Mouse (Mus musculus) stomach, adult 2 months (tissue): ENCODE data around the gene Olfr1019. TPM values are rescaled to one million over a fixed set of nuclear protein-coding genes. Genes with fewer than 3 reads are reported as not detected.

Experiments used
- polyA plus RNA-seq: library from polyadenylated mRNA; depleted of rRNA; stranded (reverse); fragments of >200 nt; gene quantifications from 2 replicates; pipeline ENCODE4 v1.2.3, GENCODE M21; 2012; rRNA removed

The Olfr1019 gene
- polyA plus RNA-seq: not detected in 2 replicates

GRCm38 (mm10) chr2:85845383-85845782 lies at the start of gene Olfr1019:
TSS of gene Olfr1019 (minus strand) at chr2:85845483.

GRCm38 (mm10) chr2:85885340-85885739 lies 40.1 kb upstream of the Olfr1019 start, which contains the start of gene Olfr1023:
TSS of gene Olfr1023 (plus strand) at chr2:85885640.

GRCm38 (mm10) chr2:85868294-85868693 lies 23.0 kb upstream of the Olfr1019 start, which contains the start of gene Olfr1022:
TSS of gene Olfr1022 (plus strand) at chr2:85868594.

GRCm38 (mm10) chr2:85846730-85847129 lies 1.4 kb upstream of the Olfr1019 start, which contains the start of gene Olfr1020:
TSS of gene Olfr1020 (plus strand) at chr2:85847030.

GRCm38 (mm10) chr2:85818179-85818578 lies 27.1 kb downstream of the Olfr1019 start, which contains the start of gene Olfr1018:
TSS of gene Olfr1018 (plus strand) at chr2:85818479.

GRCm38 (mm10) chr2:85802444-85802843 lies 42.8 kb downstream of the Olfr1019 start, which contains the start of gene Olfr1016:
TSS of gene Olfr1016 (minus strand) at chr2:85802544.

Other genes starting within 250 kb of the Olfr1019 start
- gene Olfr1000, start 233.6 kb downstream of the Olfr1019 start, polyA plus RNA-seq: not detected in 2 replicates
- not detected in 2 replicates for gene Olfr1002, start 194.8 kb downstream of the Olfr1019 start, polyA plus RNA-seq
- gene Olfr154, start 181.0 kb downstream of the Olfr1019 start, polyA plus RNA-seq: not detected in 2 replicates
- not detected in 2 replicates for gene Olfr1006, start 166.7 kb downstream of the Olfr1019 start, polyA plus RNA-seq
- not detected in 2 replicates for gene Olfr1008, start 156.1 kb downstream of the Olfr1019 start, polyA plus RNA-seq
- not detected in 2 replicates for gene Olfr1009, start 130.1 kb downstream of the Olfr1019 start, polyA plus RNA-seq
- gene Olfr1012, start 82.7 kb downstream of the Olfr1019 start, polyA plus RNA-seq: not detected in 2 replicates
- not detected in 2 replicates for gene Olfr1013, start 78.4 kb downstream of the Olfr1019 start, polyA plus RNA-seq
- not detected in 2 replicates for gene Olfr1014, start 72.8 kb downstream of the Olfr1019 start, polyA plus RNA-seq
- gene Olfr1015, start 63.5 kb downstream of the Olfr1019 start, polyA plus RNA-seq: not detected in 2 replicates
- gene Olfr1016, start 42.9 kb downstream of the Olfr1019 start, polyA plus RNA-seq: not detected in 2 replicates
- gene Olfr1018, start 27.0 kb downstream of the Olfr1019 start, polyA plus RNA-seq: not detected in 2 replicates
- gene Olfr1020, start 1.5 kb upstream of the Olfr1019 start, polyA plus RNA-seq: not detected in 2 replicates
- not detected in 2 replicates for gene Olfr1022, start 23.1 kb upstream of the Olfr1019 start, polyA plus RNA-seq
- not detected in 2 replicates for gene Olfr1023, start 40.2 kb upstream of the Olfr1019 start, polyA plus RNA-seq
- not detected in 2 replicates for gene Olfr1024, start 59.6 kb upstream of the Olfr1019 start, polyA plus RNA-seq
- not detected in 2 replicates for gene Olfr1025-ps1, start 69.7 kb upstream of the Olfr1019 start, polyA plus RNA-seq
- not detected in 2 replicates for gene Olfr1026, start 76.1 kb upstream of the Olfr1019 start, polyA plus RNA-seq
- not detected in 2 replicates for gene Olfr1028, start 105.0 kb upstream of the Olfr1019 start, polyA plus RNA-seq
- gene Olfr1029, start 128.4 kb upstream of the Olfr1019 start, polyA plus RNA-seq: not detected in 2 replicates
- gene Olfr1030, start 133.8 kb upstream of the Olfr1019 start, polyA plus RNA-seq: not detected in 2 replicates
- not detected in 2 replicates for gene Olfr1031, start 144.8 kb upstream of the Olfr1019 start, polyA plus RNA-seq
- not detected in 2 replicates for gene Olfr1032, start 160.1 kb upstream of the Olfr1019 start, polyA plus RNA-seq
- gene Olfr1033, start 175.2 kb upstream of the Olfr1019 start, polyA plus RNA-seq: 0.12 TPM in 1 of 2 replicates, not detected in the other
- 0.02 TPM in 1 of 2 replicates, not detected in the other for gene Olfr1034, start 200.4 kb upstream of the Olfr1019 start, polyA plus RNA-seq
- not detected in 2 replicates for gene Olfr1036, start 228.5 kb upstream of the Olfr1019 start, polyA plus RNA-seq
- not detected in 2 replicates for gene Olfr1037, start 241.9 kb upstream of the Olfr1019 start, polyA plus RNA-seq